Mouse (Mus musculus) testis, adult 2 months (tissue): Measurements from ENCODE around the gene Cacng8.

Source experiments
- CTCF ChIP-seq: fragments of 200-500 bp; IDR thresholded peaks from 2 replicates; pipeline ENCODE4 v1.5.1; 2012; ENCODE audit warnings: low read depth, mild to moderate bottlenecking, inconsistent platforms, low read length, moderate library complexity; ENCODE audit not compliant: control insufficient read depth, insufficient read depth, insufficient replicate concordance
- POLR2A ChIP-seq: fragments of 200-500 bp; IDR thresholded peaks from 2 replicates; pipeline ENCODE4 v1.6.1; 2012; ENCODE audit warnings: low read depth, mild to moderate bottlenecking, inconsistent platforms, low read length, moderate library complexity; ENCODE audit not compliant: control insufficient read depth

GRCm38 (mm10) chr7:3349775-3350174, 40.7 kb upstream of the Cacng8 start:
- TF ChIP-seq CTCF (no peak), POLR2A (no peak)
